Comparison of ENCODE assay signal across 9 mouse cellular contexts in the genomic region with DNA sequence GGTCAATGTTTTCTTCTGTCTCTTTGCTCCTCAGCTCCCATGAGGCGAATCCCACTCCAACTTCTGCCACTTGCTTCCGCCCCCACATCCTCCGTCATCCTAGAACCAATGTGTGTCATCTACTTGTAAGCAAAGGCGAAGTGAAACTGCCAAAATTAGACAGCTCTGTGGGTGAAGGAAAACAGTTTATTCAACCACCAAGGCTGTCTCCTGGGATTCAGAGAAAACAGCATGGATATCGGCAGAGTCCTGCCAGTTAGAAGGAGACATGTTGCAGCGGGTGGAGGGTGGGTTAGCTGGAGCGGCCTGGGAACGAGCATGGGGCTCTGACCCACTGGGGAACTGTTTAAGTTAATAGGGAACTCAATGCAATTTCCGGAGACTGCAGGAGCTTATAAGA. TPM values are rescaled to one million over a fixed set of nuclear protein-coding genes. Genes with fewer than 3 reads are reported as not detected.
DNase-seq lines count a peak whose midpoint lies in the region; ATAC-seq and TF ChIP-seq lines count a peak whose summit lies in the region.
"Had no signal": no experiment of that assay in that cellular context is flagged by ENCODE, and none has a peak within 500 bp of the region (broad histone marks: within the 10 kb centered on the region; RNA-seq: fewer than 3 reads in every experiment).

No protein-coding gene starts in this region.

- no peak overlapping the region for H3K9ac ChIP-seq in forebrain, embryonic 15.5 days (replicated peaks)
- H3K9ac ChIP-seq: limb, embryonic 15.5 days had no signal

- no peaks in the 10 kb centered on the region for H3K79me2 ChIP-seq in macrophage (ENCODE audit: inconsistent target)

- 77% methylated on average over 9 of the region's 9 CpGs for WGBS in kidney, adult 2 months
- 31% methylated on average over 9 of the region's 9 CpGs for WGBS in macrophage (ENCODE audit: missing documents)
- WGBS in hindbrain, embryonic 10.5 days = 81% methylated on average over 9 of the region's 9 CpGs
- 88% methylated on average over 9 of the region's 9 CpGs for WGBS in forebrain, embryonic 15.5 days

- H3K36me3 ChIP-seq in kidney, adult 2 months (ENCODE audit: control insufficient read depth, insufficient read depth, low read length) = no peaks in the 10 kb centered on the region
- no peaks in the 10 kb centered on the region for H3K36me3 ChIP-seq in macrophage (ENCODE audit: inconsistent target)
- H3K36me3 ChIP-seq in hindbrain, embryonic 10.5 days = no peaks in the 10 kb centered on the region
- H3K36me3 ChIP-seq in forebrain, embryonic 15.5 days = no peaks in the 10 kb centered on the region
- H3K36me3 ChIP-seq: limb, embryonic 15.5 days had no signal

- no peaks in the 10 kb centered on the region for H3K27me3 ChIP-seq in kidney, adult 2 months (replicated peaks; ENCODE audit: control insufficient read depth, insufficient read depth, low read length)
- 0 out of 2 replicates have a peak, but pooled peaks cover 7% of the 10 kb centered on the region for H3K27me3 ChIP-seq in hindbrain, embryonic 10.5 days (ENCODE audit: insufficient read depth, poor library complexity, severe bottlenecking)
- H3K27me3 ChIP-seq in forebrain, embryonic 15.5 days = no peaks in the 10 kb centered on the region
- H3K27me3 ChIP-seq: limb, embryonic 15.5 days had no signal

- no peak for TF ChIP-seq CTCF in kidney, adult 2 months (conservative IDR thresholded peaks at IDR 0.05; ENCODE audit: insufficient read depth, insufficient read length, low read depth, low read length)
- TF ChIP-seq CTCF in bone marrow macrophage, adult 2 months (IDR thresholded peaks at IDR 0.05; ENCODE audit: low read depth, low read length) = no peak
- TF ChIP-seq CTCF in layer of hippocampus, adult 2 months (conservative IDR thresholded peaks at IDR 0.05) = no peak

- TF ChIP-seq POLR2A in kidney, adult 2 months (IDR thresholded peaks at IDR 0.05; ENCODE audit: low read depth, low read length) = no peak
- no peak for TF ChIP-seq POLR2A in bone marrow macrophage, adult 2 months (IDR thresholded peaks at IDR 0.05; ENCODE audit: borderline replicate concordance, low read depth, low read length)

- ATAC-seq in forebrain, embryonic 15.5 days (replicated peaks) = no peak
- ATAC-seq in cerebellum, adult (ENCODE audit: insufficient number of reproducible peaks, low FRiP score, low TSS enrichment) = no peak

- H3K4me2 ChIP-seq in forebrain, embryonic 15.5 days (replicated peaks) = no peak overlapping the region
- H3K4me2 ChIP-seq: limb, embryonic 15.5 days had no signal

- no peaks in the 10 kb centered on the region for H3K4me1 ChIP-seq in kidney, adult 2 months (ENCODE audit: control insufficient read depth, insufficient read depth, low read length)
- peaks cover 46% of the 10 kb centered on the region for H3K4me1 ChIP-seq in bone marrow macrophage, adult 2 months (ENCODE audit: control insufficient read depth, insufficient read depth, low read length)
- peaks cover 7% of the 10 kb centered on the region; the same call in 1 of the 2 replicates for H3K4me1 ChIP-seq in hindbrain, embryonic 10.5 days (replicated peaks)
- no peaks in the 10 kb centered on the region for H3K4me1 ChIP-seq in forebrain, embryonic 15.5 days

- H3K4me3 ChIP-seq in kidney, adult 2 months (ENCODE audit: insufficient read depth, low read depth, low read length) = no peak overlapping the region
- peak overlapping the region; percentile 53 for H3K4me3 ChIP-seq in bone marrow macrophage, adult 2 months (ENCODE audit: insufficient read depth, low read length)
- no peak overlapping the region for H3K4me3 ChIP-seq in layer of hippocampus, adult 2 months
- H3K4me3 ChIP-seq in macrophage (ENCODE audit: inconsistent target) = peak overlapping the region; percentile 7; the same call in 1 of the 2 replicates
- H3K4me3 ChIP-seq in hindbrain, embryonic 10.5 days = no peak overlapping the region
- H3K4me3 ChIP-seq in forebrain, embryonic 15.5 days = no peak overlapping the region
- H3K4me3 ChIP-seq: limb, embryonic 15.5 days had no signal

- no peaks in the 10 kb centered on the region for H3K9me3 ChIP-seq in hindbrain, embryonic 10.5 days
- H3K9me3 ChIP-seq in forebrain, embryonic 15.5 days = no peaks in the 10 kb centered on the region
- H3K9me3 ChIP-seq: limb, embryonic 15.5 days had no signal

- peak; percentile 17 for DNase-seq in kidney, adult 2 months
- no peak for DNase-seq in kidney, postnatal 36 days
- peak; percentile 37 to 67 for DNase-seq in layer of hippocampus, adult 2 months (ENCODE audit: low spot score in 2 of 2)
- DNase-seq in hindbrain, embryonic 10.5 days (ENCODE audit: low spot score) = no peak

- no peak overlapping the region for H3K27ac ChIP-seq in kidney, adult 2 months (ENCODE audit: insufficient read depth, low read depth, low read length)
- H3K27ac ChIP-seq in bone marrow macrophage, adult 2 months (ENCODE audit: insufficient read depth, low read depth, low read length) = peak overlapping the region; percentile 98
- peak overlapping the region; percentile 75 for H3K27ac ChIP-seq in layer of hippocampus, adult 2 months
- peak overlapping the region; percentile 97 for H3K27ac ChIP-seq in macrophage
- H3K27ac ChIP-seq in hindbrain, embryonic 10.5 days = no peak overlapping the region
- no peak overlapping the region for H3K27ac ChIP-seq in forebrain, embryonic 15.5 days (replicated peaks)
- H3K27ac ChIP-seq: limb, embryonic 15.5 days had no signal

RNA-seq across cellular contexts. Expression of a gene that starts 52.4 kb away (rescaled TPM):
- 185 and 205 TPM in 2 replicates for polyA plus RNA-seq in kidney, adult 2 months (2012; rRNA removed)
- polyA plus RNA-seq in bone marrow macrophage, adult 2 months (2012; ENCODE audit: insufficient read depth, insufficient read length, missing spikeins) = 0.16 and 0.36 TPM in 2 replicates
- 1 to 10 TPM; 4.7 to 7.2 TPM for total RNA-seq in layer of hippocampus, adult 2 months (2021)
- 1 to 10 TPM in 4 of 26 experiments, under 1 TPM in 12, not detected in 10; 0.16 to 1.9 (median 0.52) TPM for total RNA-seq in macrophage (2018; cell fraction: chromatin; rRNA removed)
- under 1 TPM; 0.05 to 0.44 (median 0.19) TPM for total RNA-seq in macrophage (2018; cell fraction: cytosol; rRNA removed)
- 1 to 10 TPM in 3 of 26 experiments, under 1 TPM in 16, not detected in 7; 0.18 to 2.2 (median 0.56) TPM for total RNA-seq in macrophage (2018; cell fraction: nucleus; rRNA removed)
- polyA plus RNA-seq in macrophage (2018) = 0.19 to 0.25 TPM (median 0.20 TPM) in 3 replicates
- polyA plus RNA-seq in hindbrain, embryonic 10.5 days (2016; fragmentation: Nextera tagmentation; extraction: Ambion mirVana) = 0.43 and 0.68 TPM in 2 replicates
- polyA plus RNA-seq in forebrain, embryonic 15.5 days (2015; fragmentation: Nextera tagmentation; extraction: Ambion mirVana) = 0.14 and 0.31 TPM in 2 replicates

Comparison
In these comparisons a context has a peak if more than half of its experiments do, and no peak if none do; other contexts are left out.
1. DNase-seq: peak in kidney, adult 2 months (single experiment) and layer of hippocampus, adult 2 months (2 of 2); none in kidney, postnatal 36 days (0 of 2) and hindbrain, embryonic 10.5 days (single experiment).
2. H3K27ac ChIP-seq: peak in bone marrow macrophage, adult 2 months (single experiment), layer of hippocampus, adult 2 months (single experiment) and macrophage (single experiment); none in kidney, adult 2 months (single experiment), hindbrain, embryonic 10.5 days (single experiment) and forebrain, embryonic 15.5 days (single experiment).
3. H3K4me3 ChIP-seq: peak in bone marrow macrophage, adult 2 months (single experiment) and macrophage (single experiment); none in kidney, adult 2 months (single experiment), layer of hippocampus, adult 2 months (single experiment), hindbrain, embryonic 10.5 days (single experiment) and forebrain, embryonic 15.5 days (single experiment).
4. RNA of a gene that starts 52.4 kb away (polyA plus RNA-seq): 185 to 205 TPM in kidney, adult 2 months; 0.43 to 0.68 TPM in hindbrain, embryonic 10.5 days, 0.16 to 0.36 TPM in bone marrow macrophage, adult 2 months, 0.19 to 0.25 TPM in macrophage and 0.14 to 0.31 TPM in forebrain, embryonic 15.5 days; every median in the first group is over 100 times any median in the second.